Mouse (Mus musculus): ENCODE measurements around the gene Zmiz1. TPM values are rescaled to one million over a fixed set of nuclear protein-coding genes. Genes with fewer than 3 reads are reported as not detected.

Gene Zmiz1
- polyA plus RNA-seq, 1 experiment from 2014 or later = 66.5 TPM

DNA sequence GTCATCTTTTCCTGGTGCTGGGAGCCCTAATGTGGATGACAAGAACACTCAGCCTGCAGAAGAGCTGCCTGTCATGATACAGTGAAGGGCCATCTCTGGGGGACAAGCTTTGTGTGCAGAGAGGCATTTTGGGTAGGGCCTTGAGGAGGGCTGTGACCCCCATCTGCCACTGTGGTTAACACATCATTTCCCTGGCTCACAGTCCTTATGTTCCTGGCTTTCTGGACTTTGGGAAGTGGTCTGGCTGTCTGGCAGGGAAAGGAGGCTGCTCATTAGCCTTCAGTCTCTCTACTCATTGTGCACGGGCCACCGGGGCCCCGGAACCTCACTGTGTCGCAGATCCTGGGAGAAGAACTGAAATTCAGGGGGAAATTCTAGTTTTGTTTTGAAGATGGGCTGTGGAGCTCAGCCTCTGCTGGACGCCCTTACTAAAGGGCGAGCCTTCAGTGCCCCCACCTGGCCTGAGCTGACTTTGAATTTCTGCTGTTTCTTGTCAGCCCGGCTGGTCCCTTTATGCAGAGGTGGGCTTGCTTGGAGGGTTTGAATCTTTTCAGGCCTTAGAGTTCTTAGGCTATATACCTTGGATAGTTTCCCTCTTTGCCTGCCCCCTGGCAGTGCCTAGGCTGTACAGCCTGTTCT, 10.0 kb downstream of the Zmiz1 start:
- Histone ChIP-seq H3K9ac (no peak overlapping the region), H3K9me3 (replicated peaks) (no peaks in the 10 kb centered on the region), H3K4me3 (no peak overlapping the region), H3K4me2 (replicated peaks) (no peak overlapping the region), H3K27ac (no peak overlapping the region), H3K27me3 (no peaks in the 10 kb centered on the region), H3K4me1 (peaks cover 99% of the 10 kb centered on the region), H3K36me3 (no peaks in the 10 kb centered on the region)
- ATAC-seq (ENCODE audit: low FRiP score) = no peak
- WGBS = 65% methylated on average over 7 of the region's 7 CpGs

DNA sequence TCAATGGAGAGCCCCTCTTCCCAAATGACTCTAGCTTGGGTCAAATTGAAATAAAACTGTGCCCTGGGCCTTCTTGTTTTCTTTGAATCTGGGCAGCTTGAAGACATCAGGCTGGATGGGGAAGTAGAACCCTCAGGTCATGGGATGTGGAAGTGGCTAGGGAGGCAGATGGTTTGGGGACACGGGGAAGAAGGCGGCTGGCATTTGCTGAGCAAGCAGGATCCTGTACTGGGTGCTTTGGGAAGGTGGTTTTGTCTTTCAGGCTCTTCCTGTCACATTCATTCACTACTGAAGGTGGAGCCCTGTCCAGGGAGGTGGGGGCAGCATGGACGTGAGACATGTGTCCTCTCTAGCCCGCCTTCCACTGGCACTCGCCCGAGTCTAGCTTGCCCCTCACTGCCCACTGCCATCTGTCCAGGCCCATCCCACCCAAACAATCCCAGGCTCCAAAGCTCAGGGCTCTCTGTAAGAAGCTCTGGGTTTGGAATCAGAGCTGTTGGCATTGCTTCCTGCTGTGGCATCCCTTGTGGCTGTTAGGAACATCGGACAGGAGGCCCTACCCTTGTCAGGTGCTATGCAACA, 11.3 kb downstream of the Zmiz1 start:
- 68% methylated on average over 7 of the region's 7 CpGs for WGBS
- Histone ChIP-seq H3K4me2 (replicated peaks) (no peak overlapping the region), H3K4me3 (no peak overlapping the region), H3K4me1 (peaks cover 99% of the 10 kb centered on the region), H3K9me3 (replicated peaks) (no peaks in the 10 kb centered on the region), H3K27me3 (no peaks in the 10 kb centered on the region), H3K27ac (no peak overlapping the region; the same call in 1 of the 2 replicates), H3K36me3 (no peaks in the 10 kb centered on the region), H3K9ac (no peak overlapping the region; the same call in 1 of the 2 replicates)
- no peak for ATAC-seq (ENCODE audit: low FRiP score)

DNA sequence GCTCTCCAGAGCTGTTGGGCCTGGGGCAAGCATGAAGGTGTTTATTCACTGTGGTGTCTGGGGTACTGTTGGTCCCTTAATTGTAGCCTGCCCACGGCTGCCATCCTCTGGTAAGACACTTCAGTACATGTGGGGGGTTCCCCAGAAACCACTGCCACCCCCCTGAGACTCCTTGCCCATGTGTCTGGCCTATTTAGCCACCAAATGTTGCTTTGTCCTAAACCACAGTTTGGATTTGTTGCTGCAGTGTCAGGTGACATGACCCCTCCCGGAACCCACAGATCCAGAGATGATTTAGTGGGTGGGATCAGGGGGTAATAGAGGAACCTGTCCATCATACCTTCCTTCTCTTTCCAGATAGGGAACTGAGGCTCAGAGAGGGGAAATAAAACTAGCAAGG, 12.1 kb downstream of the Zmiz1 start:
- H3K4me2 ChIP-seq (replicated peaks) = no peak overlapping the region
- H3K4me3 ChIP-seq = no peak overlapping the region
- no peaks in the 10 kb centered on the region for H3K27me3 ChIP-seq
- no peak for ATAC-seq (ENCODE audit: low FRiP score)
- peaks cover 99% of the 10 kb centered on the region for H3K4me1 ChIP-seq
- H3K9ac ChIP-seq = no peak overlapping the region
- 57% methylated on average over 2 of the region's 2 CpGs for WGBS
- H3K9me3 ChIP-seq (replicated peaks) = no peaks in the 10 kb centered on the region
- H3K36me3 ChIP-seq = no peaks in the 10 kb centered on the region
- no peak overlapping the region; the same call in 1 of the 2 replicates for H3K27ac ChIP-seq

DNA sequence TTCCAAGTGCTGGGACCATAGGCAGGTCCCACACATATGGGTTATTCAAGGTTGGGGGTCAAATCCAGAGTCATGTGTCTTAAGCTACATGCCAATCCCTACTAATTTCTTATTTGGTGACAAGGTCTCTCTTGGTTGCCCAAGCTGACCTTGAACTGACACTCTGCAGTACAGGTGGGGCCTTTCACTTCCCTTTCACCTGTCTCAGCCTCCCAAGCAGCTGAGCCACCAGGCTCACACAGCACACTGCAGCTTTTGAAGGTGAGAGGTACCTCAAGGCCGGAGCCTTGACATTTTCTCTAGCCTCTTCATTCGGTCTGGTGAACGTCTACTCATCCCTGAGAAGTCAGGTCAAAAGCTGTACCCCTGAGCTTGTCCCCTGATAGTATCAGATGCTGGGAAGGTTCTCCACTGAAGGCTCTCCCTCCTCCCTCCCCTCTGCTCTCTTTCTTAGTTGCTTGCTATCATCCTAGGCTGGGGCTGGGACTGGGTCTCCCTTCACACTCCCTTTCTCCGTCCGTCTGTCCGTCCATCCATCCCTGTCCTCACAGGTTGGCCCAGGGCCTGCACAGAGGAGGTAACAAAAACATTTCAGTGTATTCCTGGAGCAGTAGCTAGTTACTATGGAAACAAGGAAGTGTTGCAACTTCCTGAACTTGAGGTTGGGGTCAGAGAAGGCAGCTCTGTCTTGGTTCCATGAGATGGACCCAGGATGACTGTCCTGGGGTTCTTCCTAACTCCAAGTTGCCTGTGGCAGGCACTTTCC, 13.3 kb downstream of the Zmiz1 start:
- 81% methylated on average over 6 of the region's 6 CpGs for WGBS
- H3K27ac ChIP-seq = no peak overlapping the region
- H3K4me2 ChIP-seq (replicated peaks) = no peak overlapping the region
- H3K4me1 ChIP-seq = peaks cover 100% of the 10 kb centered on the region
- no peaks in the 10 kb centered on the region for H3K9me3 ChIP-seq (replicated peaks)
- H3K27me3 ChIP-seq = no peaks in the 10 kb centered on the region
- no peak overlapping the region for H3K9ac ChIP-seq
- no peak overlapping the region for H3K4me3 ChIP-seq
- H3K36me3 ChIP-seq = no peaks in the 10 kb centered on the region
- no peak for ATAC-seq (ENCODE audit: low FRiP score)

DNA sequence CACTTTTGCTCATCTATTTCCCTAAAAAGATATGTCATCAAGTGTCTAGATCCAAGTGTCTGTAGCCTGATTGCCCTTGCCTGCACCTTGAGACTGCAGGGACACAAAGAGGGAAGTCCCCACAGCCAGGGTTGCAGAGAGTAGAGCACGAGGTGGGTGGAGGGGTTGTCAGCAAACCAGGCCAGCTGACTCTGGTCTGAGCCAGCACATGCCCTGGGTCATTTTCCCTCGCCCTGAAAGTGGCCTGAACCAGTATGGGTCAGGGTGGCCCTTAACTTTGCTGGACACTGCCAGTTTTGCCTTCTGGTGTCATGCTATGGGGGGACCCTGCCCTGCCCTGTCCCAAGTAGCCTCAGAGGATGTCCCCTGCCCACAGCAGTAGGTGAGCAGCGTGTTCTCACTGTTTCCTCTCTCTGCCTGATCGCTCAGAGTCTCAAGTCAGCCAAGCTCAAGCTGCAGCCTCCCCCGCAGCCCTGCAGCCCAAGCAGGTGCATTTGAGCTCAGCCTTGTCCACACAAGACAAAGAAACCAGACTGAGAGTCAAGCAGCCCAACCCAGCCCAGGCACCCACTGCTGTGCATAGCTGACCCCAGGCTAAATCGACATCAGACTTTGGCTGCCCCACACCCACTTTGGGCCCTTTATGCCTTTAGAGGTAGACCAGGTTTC, 14.1 kb downstream of the Zmiz1 start:
- no peak for ATAC-seq (ENCODE audit: low FRiP score)
- H3K4me2 ChIP-seq (replicated peaks) = no peak overlapping the region
- peak overlapping the region; percentile 30; the same call in 1 of the 2 replicates for H3K27ac ChIP-seq
- H3K9ac ChIP-seq = no peak overlapping the region
- no peaks in the 10 kb centered on the region for H3K36me3 ChIP-seq
- H3K9me3 ChIP-seq (replicated peaks) = no peaks in the 10 kb centered on the region
- H3K4me3 ChIP-seq = no peak overlapping the region
- no peaks in the 10 kb centered on the region for H3K27me3 ChIP-seq
- H3K4me1 ChIP-seq = peaks cover 100% of the 10 kb centered on the region
- 42% methylated on average over 6 of the region's 6 CpGs for WGBS

DNA sequence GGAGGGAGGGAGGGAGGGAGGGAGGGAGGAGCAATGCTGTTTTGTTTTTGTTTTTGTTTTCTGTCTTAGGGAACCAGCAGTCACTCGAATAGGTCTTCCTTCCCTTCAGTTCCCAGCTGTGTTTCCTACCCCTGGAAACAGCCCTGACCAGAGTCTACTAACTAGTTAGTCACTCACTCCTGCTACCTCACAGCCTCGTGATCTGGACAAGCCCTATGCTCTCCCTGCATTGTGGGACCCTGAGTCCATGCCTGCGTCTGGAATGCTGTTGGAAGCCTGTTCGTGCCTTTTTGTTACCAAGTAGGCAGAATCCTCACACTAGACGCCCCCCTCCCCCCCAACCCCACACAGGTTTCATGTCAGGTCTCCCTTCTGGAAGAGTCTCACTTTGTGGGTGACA, 15.0 kb downstream of the Zmiz1 start:
- H3K4me3 ChIP-seq = no peak overlapping the region
- no peak overlapping the region for H3K9ac ChIP-seq
- H3K27ac ChIP-seq = peak overlapping the region; percentile 36
- no peaks in the 10 kb centered on the region for H3K36me3 ChIP-seq
- H3K4me2 ChIP-seq (replicated peaks) = no peak overlapping the region
- H3K27me3 ChIP-seq = no peaks in the 10 kb centered on the region
- WGBS = 57% methylated on average over 5 of the region's 5 CpGs
- H3K4me1 ChIP-seq = peaks cover 100% of the 10 kb centered on the region
- ATAC-seq (ENCODE audit: low FRiP score) = no peak
- no peaks in the 10 kb centered on the region for H3K9me3 ChIP-seq (replicated peaks)

DNA sequence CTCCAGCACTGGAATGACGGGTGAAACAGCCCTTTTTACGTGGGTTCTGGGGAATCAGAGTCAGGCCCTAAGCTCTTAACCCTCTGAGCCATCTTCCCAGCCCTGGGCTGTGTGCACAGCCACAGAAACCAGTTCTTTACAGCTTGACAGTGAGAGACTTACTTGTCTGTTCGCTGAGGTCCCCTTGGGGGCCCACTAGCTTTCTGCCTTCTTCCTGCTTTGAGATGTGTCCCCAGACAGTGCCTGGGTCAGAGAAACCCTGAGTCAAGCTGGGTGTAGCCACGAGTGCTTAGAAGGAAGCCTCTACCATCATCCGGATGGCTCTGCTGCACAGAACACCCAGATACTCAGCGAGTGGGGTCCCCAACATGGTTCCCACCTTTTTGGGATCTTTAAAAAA, 15.7 kb downstream of the Zmiz1 start:
- no peaks in the 10 kb centered on the region for H3K27me3 ChIP-seq
- H3K27ac ChIP-seq = peak overlapping the region; percentile 12; the same call in 1 of the 2 replicates
- H3K4me3 ChIP-seq = no peak overlapping the region
- ATAC-seq (ENCODE audit: low FRiP score) = no peak
- 70% methylated on average over 6 of the region's 6 CpGs for WGBS
- peaks cover 100% of the 10 kb centered on the region for H3K4me1 ChIP-seq
- H3K36me3 ChIP-seq = no peaks in the 10 kb centered on the region
- no peak overlapping the region for H3K9ac ChIP-seq
- no peaks in the 10 kb centered on the region for H3K9me3 ChIP-seq (replicated peaks)
- H3K4me2 ChIP-seq (replicated peaks) = no peak overlapping the region

DNA sequence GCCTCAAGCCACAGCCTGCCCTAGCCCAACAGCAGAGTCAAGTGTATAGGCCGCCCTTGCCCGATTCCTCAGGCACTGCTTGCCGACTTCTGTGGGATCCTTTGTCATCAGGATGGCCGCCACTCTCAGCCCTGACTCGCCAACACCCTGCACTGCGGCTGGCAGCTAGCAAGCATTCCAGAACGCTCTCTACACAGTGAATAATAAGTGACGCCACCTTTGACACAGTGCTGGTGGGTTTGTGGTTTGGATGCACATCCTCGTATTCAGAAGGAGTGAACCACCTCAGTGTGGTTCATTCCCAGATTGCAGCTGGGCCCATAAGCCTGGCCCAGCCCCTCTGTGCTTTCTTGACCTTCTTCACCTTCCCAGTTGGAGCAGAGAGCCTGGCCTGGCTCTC, 17.1 kb downstream of the Zmiz1 start:
- Histone ChIP-seq H3K9ac (no peak overlapping the region), H3K36me3 (no peaks in the 10 kb centered on the region), H3K4me2 (replicated peaks) (no peak overlapping the region), H3K9me3 (replicated peaks) (no peaks in the 10 kb centered on the region), H3K27me3 (no peaks in the 10 kb centered on the region), H3K27ac (peak overlapping the region; percentile 30), H3K4me1 (peaks cover 100% of the 10 kb centered on the region), H3K4me3 (no peak overlapping the region)
- ATAC-seq (ENCODE audit: low FRiP score) = no peak
- WGBS = 63% methylated on average over 9 of the region's 9 CpGs

DNA sequence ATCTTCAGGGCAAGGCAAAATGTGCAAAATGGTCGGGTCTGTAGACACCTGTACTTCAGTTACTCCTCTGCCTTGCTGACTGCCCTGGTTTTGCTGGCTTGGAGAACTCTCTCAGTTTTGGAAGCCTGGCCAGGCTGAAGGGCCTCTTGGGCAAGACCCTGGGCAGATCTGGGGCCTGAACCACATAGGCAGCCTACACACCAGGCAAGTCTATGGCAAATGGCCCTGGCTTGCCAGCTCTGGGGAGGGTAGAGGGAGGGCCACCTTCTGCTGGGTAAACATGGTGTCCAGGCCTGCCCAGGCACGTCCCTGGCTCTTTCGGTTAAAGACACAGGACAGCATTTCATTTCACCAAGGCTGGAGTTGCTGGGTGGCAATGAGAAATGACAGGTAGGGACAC, 17.5 kb downstream of the Zmiz1 start:
- Histone ChIP-seq H3K4me2 (replicated peaks) (no peak overlapping the region), H3K36me3 (no peaks in the 10 kb centered on the region), H3K9ac (no peak overlapping the region), H3K4me1 (peaks cover 100% of the 10 kb centered on the region), H3K4me3 (no peak overlapping the region), H3K27me3 (no peaks in the 10 kb centered on the region), H3K27ac (no peak overlapping the region), H3K9me3 (replicated peaks) (no peaks in the 10 kb centered on the region)
- WGBS = 88% methylated on average over 3 of the region's 3 CpGs
- no peak for ATAC-seq (ENCODE audit: low FRiP score)

DNA sequence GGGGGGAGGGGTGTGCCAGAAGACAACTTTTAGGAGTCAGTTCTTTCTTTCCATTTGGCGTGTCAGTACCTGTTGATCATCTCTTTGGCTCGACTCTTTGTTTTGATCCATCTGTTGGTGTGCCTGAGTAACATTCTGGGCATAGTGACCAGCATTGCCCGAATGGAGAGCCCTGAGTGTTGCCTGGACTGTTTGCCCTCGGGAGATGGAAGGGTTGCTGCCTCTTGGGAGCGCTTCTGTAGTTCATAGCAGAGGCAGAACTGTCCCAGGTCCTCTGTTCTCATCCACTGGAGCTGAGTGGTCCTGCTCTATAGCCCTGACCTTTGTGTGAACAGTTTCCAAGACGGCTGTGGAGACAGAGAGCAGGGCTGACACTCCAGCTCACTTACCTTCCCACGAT, 18.3 kb downstream of the Zmiz1 start:
- Histone ChIP-seq H3K4me1 (peaks cover 100% of the 10 kb centered on the region), H3K27ac (peak overlapping the region; percentile 40; the same call in 1 of the 2 replicates), H3K9me3 (replicated peaks) (no peaks in the 10 kb centered on the region), H3K27me3 (no peaks in the 10 kb centered on the region), H3K4me3 (no peak overlapping the region), H3K9ac (no peak overlapping the region), H3K36me3 (no peaks in the 10 kb centered on the region), H3K4me2 (replicated peaks) (no peak overlapping the region)
- ATAC-seq (ENCODE audit: low FRiP score) = no peak
- 69% methylated on average over 7 of the region's 7 CpGs for WGBS

DNA sequence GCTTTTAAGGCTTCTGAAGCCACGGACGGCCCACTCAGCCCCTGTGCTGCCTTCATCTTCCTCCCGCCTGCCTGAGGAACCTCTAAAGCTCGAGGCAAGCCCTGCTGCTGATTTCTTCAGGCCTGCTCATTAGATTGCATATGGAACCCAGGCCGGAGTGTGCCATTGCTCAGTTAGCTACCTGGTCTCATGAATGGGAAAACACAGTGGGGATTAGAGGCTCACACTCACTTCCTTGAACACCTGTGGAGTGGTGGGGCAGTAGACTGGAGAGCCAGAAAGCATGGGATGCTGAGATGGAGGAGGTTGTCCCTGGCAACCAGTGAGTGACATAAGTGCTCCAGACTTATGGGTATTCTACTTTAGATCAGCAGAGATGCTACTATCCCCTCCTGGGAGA, 19.3 kb downstream of the Zmiz1 start:
- Histone ChIP-seq H3K4me1 (peaks cover 100% of the 10 kb centered on the region), H3K27me3 (no peaks in the 10 kb centered on the region), H3K36me3 (no peaks in the 10 kb centered on the region), H3K4me3 (no peak overlapping the region), H3K9ac (0 out of 2 replicates have a peak overlapping the region, but pooled peaks have one; percentile 6), H3K27ac (peak overlapping the region; percentile 57; the same call in 1 of the 2 replicates), H3K9me3 (replicated peaks) (no peaks in the 10 kb centered on the region), H3K4me2 (replicated peaks) (no peak overlapping the region)
- WGBS = 57% methylated on average over 5 of the region's 5 CpGs
- ATAC-seq (ENCODE audit: low FRiP score) = 0 out of 2 replicates have a peak, but pooled peaks have one; percentile 1

DNA sequence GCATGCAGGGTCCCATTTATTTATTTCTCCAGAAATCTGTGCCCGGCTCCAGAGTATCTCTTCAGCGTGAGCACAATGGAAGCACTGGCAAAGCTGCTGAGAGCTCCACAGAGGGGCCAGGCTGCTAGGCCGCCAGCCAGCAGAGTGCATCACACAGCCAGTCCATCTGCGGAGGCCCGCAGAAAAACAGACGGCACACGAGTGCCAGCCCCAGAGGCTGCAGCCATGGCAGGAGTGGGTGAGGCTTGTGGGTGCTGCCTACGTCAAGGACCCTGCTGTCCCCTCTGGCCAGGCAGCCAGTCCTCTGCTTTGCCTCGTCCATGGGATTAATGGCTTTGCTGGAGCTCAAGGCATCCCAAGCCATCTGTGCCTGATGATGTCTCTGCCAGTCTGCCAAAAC, 19.8 kb downstream of the Zmiz1 start:
- Histone ChIP-seq H3K4me3 (no peak overlapping the region), H3K36me3 (no peaks in the 10 kb centered on the region), H3K9ac (no peak overlapping the region), H3K27me3 (no peaks in the 10 kb centered on the region), H3K9me3 (replicated peaks) (no peaks in the 10 kb centered on the region), H3K27ac (peak overlapping the region; percentile 57; the same call in 1 of the 2 replicates), H3K4me1 (peaks cover 100% of the 10 kb centered on the region), H3K4me2 (replicated peaks) (no peak overlapping the region)
- WGBS = 71% methylated on average over 9 of the region's 9 CpGs
- 0 out of 2 replicates have a peak, but pooled peaks have one; percentile 24 for ATAC-seq (ENCODE audit: low FRiP score)

Measured in hindbrain, embryonic 12.5 days (tissue).